25 mouse cellular contexts compared by ENCODE assay signal in genomic region chr4:129062281-129063075, GRCm38 (mm10). TPM values are rescaled to one million over a fixed set of nuclear protein-coding genes. Genes with fewer than 3 reads are reported as not detected.
A peak's percentile ranks its signal among the peaks of the same experiment; 100 is the strongest.
DNase-seq lines count a peak whose midpoint lies in the region; ATAC-seq and TF ChIP-seq lines count a peak whose summit lies in the region.
"Had no signal": no experiment of that assay in that cellular context is flagged by ENCODE, and none has a peak within 500 bp of the region (broad histone marks: within the 10 kb centered on the region; RNA-seq: fewer than 3 reads in every experiment).

No protein-coding gene starts in this region.

- 70% methylated on average over 3 of the region's 3 CpGs for WGBS in lung, embryonic 14.5 days
- WGBS in spleen, adult 2 months: 72% methylated on average over 3 of the region's 3 CpGs
- whole genome bisulfite sequencing in stomach, postnatal 0 days: 63% methylated on average over 3 of the region's 3 CpGs
- 67% methylated on average over 3 of the region's 3 CpGs for WGBS in heart, embryonic 12.5 days

- peaks cover 5% of the 10 kb centered on the region; the same call in 1 of the 2 replicates for H3K4me1 ChIP-seq in lung, embryonic 14.5 days (ENCODE audit: insufficient read depth)
- H3K4me1 ChIP-seq in spleen, adult 2 months (ENCODE audit: control insufficient read depth, insufficient read depth, insufficient read length): peaks cover 13% of the 10 kb centered on the region
- H3K4me1 ChIP-seq in stomach, postnatal 0 days (replicated peaks; ENCODE audit: control insufficient read depth, insufficient read depth): 0 out of 2 replicates have a peak, but pooled peaks cover 2% of the 10 kb centered on the region
- H3K4me1 ChIP-seq in heart, embryonic 12.5 days (replicated peaks): peaks cover 12% of the 10 kb centered on the region

- H3K4me3 ChIP-seq in lung, embryonic 14.5 days (ENCODE audit: low read depth, low read length): no peak overlapping the region
- no peak overlapping the region for H3K4me3 ChIP-seq in spleen, adult 2 months (ENCODE audit: extremely low read depth, insufficient read depth, insufficient read length)
- no peak overlapping the region for H3K4me3 ChIP-seq in stomach, postnatal 0 days (ENCODE audit: low read depth, low read length)
- H3K4me3 ChIP-seq in heart, embryonic 12.5 days: no peak overlapping the region
- H3K4me3 ChIP-seq: embryonic facial prominence, embryonic 12.5 days; heart, embryonic 10.5 days; hindbrain, embryonic 13.5 days; liver, embryonic 13.5 days had no signal

- H3K9ac ChIP-seq in lung, embryonic 14.5 days: no peak overlapping the region
- H3K9ac ChIP-seq in stomach, postnatal 0 days (ENCODE audit: low read length): no peak overlapping the region
- H3K9ac ChIP-seq in heart, embryonic 12.5 days: no peak overlapping the region
- H3K9ac ChIP-seq: embryonic facial prominence, embryonic 12.5 days; hindbrain, embryonic 13.5 days; liver, embryonic 13.5 days had no signal

- TF ChIP-seq EP300 in stomach, postnatal 0 days (optimal IDR thresholded peaks at IDR 0.05): no peak

- H3K36me3 ChIP-seq in lung, embryonic 14.5 days (ENCODE audit: insufficient read depth): no peaks in the 10 kb centered on the region
- H3K36me3 ChIP-seq in spleen, adult 2 months (ENCODE audit: control insufficient read depth, insufficient read depth, low read length): no peaks in the 10 kb centered on the region
- no peaks in the 10 kb centered on the region for H3K36me3 ChIP-seq in stomach, postnatal 0 days (ENCODE audit: control insufficient read depth, insufficient read depth, low read length)
- no peaks in the 10 kb centered on the region for H3K36me3 ChIP-seq in heart, embryonic 12.5 days
- H3K36me3 ChIP-seq: embryonic facial prominence, embryonic 12.5 days; heart, embryonic 10.5 days; hindbrain, embryonic 13.5 days; liver, embryonic 13.5 days had no signal

- no peak overlapping the region; the same call in 1 of the 2 replicates for H3K27ac ChIP-seq in lung, embryonic 14.5 days (ENCODE audit: low read depth)
- H3K27ac ChIP-seq in spleen, adult 2 months (ENCODE audit: insufficient read depth, low read length): peak overlapping the region; percentile 37
- no peak overlapping the region for H3K27ac ChIP-seq in stomach, postnatal 0 days (replicated peaks)
- no peak overlapping the region for H3K27ac ChIP-seq in heart, embryonic 12.5 days (ENCODE audit: poor library complexity, severe bottlenecking)
- H3K27ac ChIP-seq: embryonic facial prominence, embryonic 12.5 days; heart, embryonic 10.5 days; hindbrain, embryonic 13.5 days; liver, embryonic 13.5 days had no signal

- peak; percentile 32; the same call in 1 of the 2 replicates for TF ChIP-seq CTCF in lung, embryonic 14.5 days (IDR thresholded peaks at IDR 0.05; ENCODE audit: low read depth)
- no peak for TF ChIP-seq CTCF in spleen, adult 2 months (IDR thresholded peaks at IDR 0.05; ENCODE audit: extremely low read depth, insufficient read depth, insufficient read length, insufficient replicate concordance)
- TF ChIP-seq CTCF in stomach, postnatal 0 days (IDR thresholded peaks at IDR 0.05; ENCODE audit: low read depth): peak; percentile 34

- DNase-seq in cerebellum, adult 9-11 months: peak; percentile 62
- DNase-seq in cerebellum, postnatal 10 days: no peak
- DNase-seq in lung, embryonic 14.5 days: peak; percentile 49
- DNase-seq in lung, postnatal 36 days: no peak
- DNase-seq in spleen, adult 2 months (ENCODE audit: low read depth in 1 of 2, low spot score in 2 of 2): no peak
- DNase-seq in spleen, adult 18-20 months: no peak
- DNase-seq in stomach, postnatal 0 days (ENCODE audit: low spot score): no peak
- DNase-seq: adrenal gland, postnatal 14 days; embryo, embryonic 11 days; gastrocnemius, postnatal 14 days; heart, postnatal 36 days; kidney, adult 18-20 months; layer of hippocampus, postnatal 36 days; left cerebral cortex, postnatal 4 days; liver, embryonic 13.5 days; lung, adult 2 months; midbrain, embryonic 14.5 days; right cerebral cortex, postnatal 25 days; thymus, postnatal 4 days had no signal

- TF ChIP-seq POLR2A in spleen, adult 2 months (IDR thresholded peaks at IDR 0.05; ENCODE audit: low read depth, low read length): no peak

- no peaks in the 10 kb centered on the region for H3K27me3 ChIP-seq in lung, embryonic 14.5 days (ENCODE audit: insufficient read depth, low read length)
- no peaks in the 10 kb centered on the region for H3K27me3 ChIP-seq in spleen, adult 2 months (ENCODE audit: control insufficient read depth, insufficient read depth, low read length)
- H3K27me3 ChIP-seq in stomach, postnatal 0 days (ENCODE audit: control insufficient read depth, insufficient read depth, low read length): no peaks in the 10 kb centered on the region
- no peaks in the 10 kb centered on the region for H3K27me3 ChIP-seq in heart, embryonic 12.5 days (replicated peaks)
- H3K27me3 ChIP-seq: embryonic facial prominence, embryonic 12.5 days; hindbrain, embryonic 13.5 days; liver, embryonic 13.5 days had no signal

- no peaks in the 10 kb centered on the region for H3K9me3 ChIP-seq in lung, embryonic 14.5 days (ENCODE audit: low read depth, low read length)
- H3K9me3 ChIP-seq in stomach, postnatal 0 days (ENCODE audit: control insufficient read depth, low read length): no peaks in the 10 kb centered on the region
- H3K9me3 ChIP-seq in heart, embryonic 12.5 days (replicated peaks): no peaks in the 10 kb centered on the region
- H3K9me3 ChIP-seq: embryonic facial prominence, embryonic 12.5 days; heart, embryonic 10.5 days; hindbrain, embryonic 13.5 days; liver, embryonic 13.5 days had no signal

- ATAC-seq in lung, embryonic 14.5 days (ENCODE audit: insufficient read depth): no peak
- ATAC-seq in stomach, postnatal 0 days (ENCODE audit: low FRiP score, low TSS enrichment): no peak
- no peak for ATAC-seq in heart, embryonic 12.5 days (ENCODE audit: insufficient number of reproducible peaks, low FRiP score)
- ATAC-seq: forebrain, embryonic 14.5 days had no signal

- no peak overlapping the region for H3K4me2 ChIP-seq in lung, embryonic 14.5 days
- no peak overlapping the region for H3K4me2 ChIP-seq in stomach, postnatal 0 days (replicated peaks; ENCODE audit: low read depth)
- no peak overlapping the region for H3K4me2 ChIP-seq in heart, embryonic 12.5 days
- H3K4me2 ChIP-seq: embryonic facial prominence, embryonic 12.5 days; hindbrain, embryonic 13.5 days; liver, embryonic 13.5 days had no signal

RNA-seq across cellular contexts. Expression of gene Rnf19b, which starts 4.4 kb away (rescaled TPM):
- polyA plus RNA-seq in lung, embryonic 14.5 days (2014; fragmentation: Nextera tagmentation; extraction: Ambion mirVana): 7.9 and 8.5 TPM in 2 replicates
- 109 and 136 TPM in 2 replicates for polyA plus RNA-seq in spleen, adult 2 months (2012; rRNA removed)
- polyA plus RNA-seq in stomach, postnatal 0 days (2015; fragmentation: Nextera tagmentation; extraction: Ambion mirVana): 7.0 and 7.6 TPM in 2 replicates
- polyA plus RNA-seq in heart, embryonic 12.5 days (2016; fragmentation: Nextera tagmentation; extraction: Ambion mirVana): 8.1 and 8.2 TPM in 2 replicates

RNA-seq across cellular contexts. Expression of gene Tmem54, which starts 42.9 kb away (rescaled TPM):
- 11.9 and 13.1 TPM in 2 replicates for polyA plus RNA-seq in lung, embryonic 14.5 days (2014; fragmentation: Nextera tagmentation; extraction: Ambion mirVana)
- polyA plus RNA-seq in spleen, adult 2 months (2012; rRNA removed): 0.60 TPM in 1 of 2 replicates, not detected in the other
- polyA plus RNA-seq in stomach, postnatal 0 days (2015; fragmentation: Nextera tagmentation; extraction: Ambion mirVana): 106 and 115 TPM in 2 replicates
- polyA plus RNA-seq in heart, embryonic 12.5 days (2016; fragmentation: Nextera tagmentation; extraction: Ambion mirVana): 0.24 and 0.34 TPM in 2 replicates
- polyA plus RNA-seq: forebrain, embryonic 14.5 days; hindbrain, embryonic 13.5 days; midbrain, embryonic 14.5 days; neural tube, embryonic 14.5 days had no signal

RNA-seq across cellular contexts. Expression of gene Hpca, which starts 59.4 kb away (rescaled TPM):
- polyA plus RNA-seq in lung, embryonic 14.5 days (2014; fragmentation: Nextera tagmentation; extraction: Ambion mirVana): 0.92 and 1.7 TPM in 2 replicates
- 0.05 TPM in 1 of 2 replicates, not detected in the other for polyA plus RNA-seq in spleen, adult 2 months (2012; rRNA removed)
- 0.91 and 0.99 TPM in 2 replicates for polyA plus RNA-seq in stomach, postnatal 0 days (2015; fragmentation: Nextera tagmentation; extraction: Ambion mirVana)
- 0.27 and 0.50 TPM in 2 replicates for polyA plus RNA-seq in heart, embryonic 12.5 days (2016; fragmentation: Nextera tagmentation; extraction: Ambion mirVana)
- polyA plus RNA-seq: lung, adult 2 months had no signal

Comparison
In these comparisons a context has a peak if more than half of its experiments do, and no peak if none do; other contexts are left out.
1. DNase-seq: peak in cerebellum, adult 9-11 months (single experiment) and lung, embryonic 14.5 days (single experiment); none in cerebellum, postnatal 10 days (0 of 2), lung, postnatal 36 days (single experiment), spleen, adult 2 months (0 of 2), spleen, adult 18-20 months (0 of 2) and stomach, postnatal 0 days (single experiment).
2. RNA of gene Rnf19b, which starts 4.4 kb away (polyA plus RNA-seq): 109 to 136 TPM in spleen, adult 2 months; 7.9 to 8.5 TPM in lung, embryonic 14.5 days, 8.1 to 8.2 TPM in heart, embryonic 12.5 days and 7.0 to 7.6 TPM in stomach, postnatal 0 days; every median in the first group is over 10 times any median in the second.